Mouse (Mus musculus) hindbrain, embryonic 14.5 days (tissue): Measurements from ENCODE around the gene Dpm3. TPM values are rescaled to one million over a fixed set of nuclear protein-coding genes. Genes with fewer than 3 reads are reported as not detected.

Source experiments
- ATAC-seq: fragments of 200-750 bp; cut with Nextera tagmentation; 2 replicates; pipeline ENCODE4 v1.8.0; 2017; ENCODE audit warnings: moderate number of reproducible peaks, mild to moderate bottlenecking, moderate TSS enrichment, moderate library complexity; ENCODE audit not compliant: low FRiP score
- DNase-seq: peaks from one replicate; pipeline ENCODE4 v3.0.0-alpha.2; 2015; ENCODE audit warnings: low spot score
- H3K27ac ChIP-seq: fragments of 300-500 bp; sonication (generic); 2 replicates; pipeline ENCODE4 v1.5.1; 2014; ENCODE audit warnings: mild to moderate bottlenecking, moderate library complexity
- H3K27me3 ChIP-seq: fragments of 300-500 bp; sonication (generic); 2 replicates; pipeline ENCODE4 v1.6.1; 2014; ENCODE audit warnings: mild to moderate bottlenecking, low read length, mixed read lengths; ENCODE audit not compliant: control insufficient read depth, insufficient read depth
- H3K36me3 ChIP-seq: fragments of 300-500 bp; sonication (generic); replicated peaks from 2 replicates; pipeline ENCODE4 v1.6.1; 2014; ENCODE audit not compliant: control insufficient read depth, insufficient read depth
- H3K4me1 ChIP-seq: fragments of 300-500 bp; sonication (generic); replicated peaks from 2 replicates; pipeline ENCODE4 v1.6.1; 2014; ENCODE audit warnings: antibody characterized with exemption, low read length, mixed read lengths; ENCODE audit not compliant: control insufficient read depth, insufficient read depth
- H3K4me2 ChIP-seq: fragments of 300-500 bp; sonication (generic); replicated peaks from 2 replicates; pipeline ENCODE4 v1.6.1; 2014; ENCODE audit warnings: mild to moderate bottlenecking, moderate library complexity
- H3K4me3 ChIP-seq: fragments of 300-500 bp; sonication (generic); replicated peaks from 2 replicates; pipeline ENCODE4 v1.5.1; 2014; ENCODE audit warnings: mild to moderate bottlenecking, low read length
- H3K9ac ChIP-seq: fragments of 300-500 bp; sonication (generic); 2 replicates; pipeline ENCODE4 v1.6.1; 2014
- H3K9me3 ChIP-seq: fragments of 300-500 bp; sonication (generic); 2 replicates; pipeline ENCODE4 v1.6.1; 2016; ENCODE audit warnings: low read length; ENCODE audit not compliant: control insufficient read depth
- WGBS: fragments of 180-500 bp; shearing (Covaris S2); extraction: QIAGEN DNeasy Blood & Tissue Kit; methylation state at CpG from one replicate; pipeline ENCODE4 v1.1.7; 2014; 5-methylcytosine and 5-hydroxymethylcytosine counted together
- polyA plus RNA-seq: library from polyadenylated mRNA; unstranded; fragments of >200 nt; fragmentation: Nextera tagmentation; extraction: Ambion mirVana; gene quantifications from 2 replicates; pipeline ENCODE4 v1.2.1, GENCODE M21; 2014

Gene Dpm3
- polyA plus RNA-seq, 1 experiment from 2014 or later, result 94.4 TPM

DNA sequence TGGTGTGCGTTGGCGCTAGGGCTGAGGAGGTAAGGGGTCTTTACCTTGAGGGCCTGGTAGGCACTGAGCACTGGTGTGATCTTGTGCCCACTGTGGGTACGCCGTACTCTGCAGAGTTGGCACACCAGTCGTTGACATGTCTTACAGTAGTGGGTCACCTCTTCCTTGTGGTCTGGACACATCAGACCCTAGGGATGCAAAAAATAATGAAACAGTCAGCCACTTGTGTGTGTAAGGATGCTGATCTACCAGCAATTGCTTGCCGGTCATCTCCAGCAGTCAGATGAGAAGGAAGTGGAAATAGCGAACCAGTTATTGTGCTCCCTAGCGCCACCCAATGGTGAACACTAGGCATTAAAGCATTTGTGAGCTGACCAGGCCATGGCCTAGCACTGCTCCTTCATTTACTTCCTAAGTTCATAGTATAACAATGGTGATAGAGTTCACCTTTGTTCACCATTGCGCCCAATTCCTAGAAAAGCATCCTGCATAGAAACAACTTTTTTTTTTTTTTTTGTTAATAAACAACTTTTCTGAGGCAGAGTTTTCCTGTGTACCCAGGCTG is 16.7 kb upstream of the Dpm3 start:
- Histone ChIP-seq H3K9me3 (no peaks in the 10 kb centered on the region), H3K4me2 (peak overlapping the region; percentile 79; the same call in 1 of the 2 replicates), H3K4me3 (no peak overlapping the region), H3K27me3 (no peaks in the 10 kb centered on the region), H3K4me1 (peaks cover 21% of the 10 kb centered on the region), H3K9ac (no peak overlapping the region), H3K27ac (no peak overlapping the region), H3K36me3 (peaks cover 55% of the 10 kb centered on the region)
- ATAC-seq (no peak), DNase-seq (peak; percentile 52)
- WGBS, result 71% methylated on average over 9 of the region's 9 CpGs

DNA sequence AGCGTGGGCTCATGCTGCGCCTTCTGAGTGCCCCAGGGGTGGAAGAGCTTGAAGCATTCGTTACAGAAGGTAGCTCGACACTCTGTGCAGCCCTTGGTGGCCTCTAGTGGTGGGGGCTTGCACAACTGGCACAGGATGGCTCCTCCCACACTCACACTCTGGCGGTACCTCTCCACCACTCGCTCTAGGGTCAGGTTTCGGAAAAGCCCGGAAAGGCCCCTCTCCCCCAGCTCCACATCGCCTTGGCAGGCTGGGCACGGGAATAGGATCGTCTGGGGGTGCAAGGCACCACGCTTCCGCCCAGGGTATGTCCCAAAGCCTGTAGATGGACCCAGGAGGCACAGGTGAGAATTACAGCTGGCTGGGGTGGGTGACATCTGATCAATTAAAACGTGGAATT is 15.5 kb upstream of the Dpm3 start:
- peak overlapping the region; percentile 79 for H3K4me2 ChIP-seq
- H3K4me3 ChIP-seq, result peak overlapping the region; percentile 62
- WGBS, result 11% methylated on average over 14 of the region's 14 CpGs
- DNase-seq (no peak), ATAC-seq (no peak)
- no peaks in the 10 kb centered on the region for H3K9me3 ChIP-seq
- H3K36me3 ChIP-seq, result peaks cover 45% of the 10 kb centered on the region
- H3K9ac ChIP-seq, result peak overlapping the region; percentile 67
- H3K27ac ChIP-seq, result peak overlapping the region; percentile 94
- H3K27me3 ChIP-seq, result no peaks in the 10 kb centered on the region
- peaks cover 23% of the 10 kb centered on the region for H3K4me1 ChIP-seq

DNA sequence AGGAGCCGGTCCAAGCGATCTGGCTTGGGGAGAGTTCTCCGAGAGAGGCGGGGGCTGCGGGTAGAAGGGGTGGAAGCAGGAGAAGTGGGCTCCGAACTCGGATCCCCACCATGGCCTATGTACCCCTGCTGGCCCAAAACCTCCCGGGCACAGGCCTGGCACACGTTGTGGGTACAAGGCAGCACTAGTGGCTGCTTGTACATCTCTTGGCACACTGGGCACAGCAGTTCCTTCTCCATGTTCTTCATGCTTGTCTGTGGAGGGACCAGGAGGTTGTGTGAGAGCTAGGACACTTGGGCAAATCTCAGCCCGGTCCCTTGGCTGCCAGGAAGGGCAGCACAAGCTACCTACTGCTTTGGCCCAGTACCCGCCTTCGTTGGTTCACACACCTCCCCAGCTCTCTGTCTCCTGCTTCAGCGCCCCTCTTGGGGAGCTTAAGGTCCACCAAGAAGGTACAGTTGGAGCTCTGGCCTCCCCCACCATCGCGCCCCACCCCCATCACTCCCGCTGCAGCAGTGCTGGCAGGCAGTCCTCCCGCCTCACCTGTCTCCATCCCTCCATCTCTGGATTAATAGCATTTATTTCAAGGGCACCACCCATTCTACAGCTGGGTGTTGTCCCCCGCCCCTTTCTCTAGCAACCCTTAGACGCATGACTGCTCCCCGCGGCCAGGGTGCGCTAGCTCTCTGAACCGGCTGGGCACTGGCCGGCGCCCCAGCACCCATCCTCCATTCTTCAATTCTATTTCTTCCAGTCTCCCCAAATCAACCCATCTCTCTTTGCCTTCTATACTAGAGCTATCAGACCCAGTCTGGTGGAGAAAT is 14.8 kb upstream of the Dpm3 start:
- ATAC-seq, result peak; percentile 37
- H3K4me1 ChIP-seq, result peaks cover 23% of the 10 kb centered on the region

DNA sequence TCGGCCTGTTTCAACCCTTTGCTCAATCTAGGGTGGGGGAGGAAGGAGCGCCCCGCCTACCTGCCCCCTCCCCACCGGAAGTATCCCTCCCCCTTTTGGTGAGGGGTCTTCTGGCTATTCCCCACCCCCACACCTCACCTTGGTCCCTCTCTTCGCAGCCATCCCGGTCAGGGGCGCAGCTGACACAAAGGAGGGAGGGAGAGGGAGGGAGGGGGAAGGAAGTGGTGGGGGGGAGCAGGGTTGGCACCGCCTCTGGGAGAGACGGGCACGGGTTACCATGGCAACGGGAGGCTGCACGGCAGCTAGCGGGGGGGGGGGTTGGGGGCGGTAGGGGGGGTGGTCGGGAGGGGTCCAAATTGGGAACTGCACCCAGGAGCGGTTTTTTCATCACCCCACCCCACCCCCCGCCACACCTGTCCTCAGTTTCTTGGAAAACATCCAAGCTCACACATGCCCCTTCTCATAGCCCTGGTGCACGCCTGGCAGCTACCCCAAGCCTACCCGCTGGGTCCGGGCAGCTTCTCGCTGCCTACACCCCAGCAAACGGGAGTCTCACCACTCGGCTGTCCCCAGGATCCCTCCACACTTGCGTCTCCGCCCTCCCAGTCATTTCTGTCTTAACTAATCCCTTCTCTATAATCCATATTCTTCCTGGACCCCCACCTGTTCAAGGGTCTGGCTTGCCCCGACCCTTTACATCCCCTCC is 14.0 kb upstream of the Dpm3 start:
- H3K4me1 ChIP-seq, result peaks cover 23% of the 10 kb centered on the region
- ATAC-seq, result peak; percentile 61
- 3% methylated on average over 17 of the region's 26 CpGs for WGBS
- H3K27me3 ChIP-seq, result no peaks in the 10 kb centered on the region
- peak overlapping the region; percentile 79 for H3K4me2 ChIP-seq
- peaks cover 40% of the 10 kb centered on the region for H3K36me3 ChIP-seq
- peak overlapping the region; percentile 62 for H3K4me3 ChIP-seq
- peak overlapping the region; percentile 67 for H3K9ac ChIP-seq
- no peaks in the 10 kb centered on the region for H3K9me3 ChIP-seq
- peak; percentile 82 for DNase-seq
- peak overlapping the region; percentile 94 for H3K27ac ChIP-seq

More for the DNA sequence above, 14.8 kb upstream of the Dpm3 start:
- Histone ChIP-seq H3K27ac (peak overlapping the region; percentile 94), H3K9me3 (no peaks in the 10 kb centered on the region), H3K4me2 (peak overlapping the region; percentile 79), H3K9ac (peak overlapping the region; percentile 67), H3K27me3 (no peaks in the 10 kb centered on the region), H3K36me3 (peaks cover 43% of the 10 kb centered on the region), H3K4me3 (peak overlapping the region; percentile 62)
- 13% methylated on average over 25 of the region's 25 CpGs for WGBS
- no peak for DNase-seq

DNA sequence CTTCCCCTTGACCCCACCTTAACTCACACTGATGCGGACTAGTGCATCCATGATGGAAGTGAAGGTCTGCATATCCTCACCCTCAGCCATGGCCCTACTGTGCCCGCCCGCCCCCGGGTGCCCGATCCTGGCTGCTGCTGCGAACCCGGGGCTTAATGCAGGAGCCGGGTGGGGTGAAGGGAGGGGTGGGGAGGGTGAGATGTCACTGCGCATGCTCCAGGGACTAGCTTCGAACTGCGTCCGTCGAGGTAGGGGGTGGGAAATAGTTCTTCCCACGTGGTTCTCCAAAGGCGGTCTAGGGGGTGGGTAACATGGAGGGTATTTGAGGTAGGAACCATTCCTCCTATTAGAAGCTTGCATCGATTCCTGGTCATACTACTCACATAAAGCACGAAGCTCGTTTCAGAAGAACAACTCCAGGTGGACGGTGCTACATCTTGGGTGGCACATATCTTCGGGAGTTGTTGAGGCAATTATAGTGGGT is 13.4 kb upstream of the Dpm3 start, which contains the start of gene Krtcap2:
TSS of gene Krtcap2 (plus strand) at position 279 of the 484 bp plus-strand sequence.
- 3% methylated on average over 20 of the region's 20 CpGs for WGBS
- peak within 1 kb of the TSS; percentile 79 for H3K4me2 ChIP-seq
- peaks cover 34% of the 10 kb centered on the region for H3K36me3 ChIP-seq
- no peaks in the 10 kb centered on the region for H3K9me3 ChIP-seq
- peak; percentile 84 for DNase-seq
- H3K4me1 ChIP-seq, result peaks cover 23% of the 10 kb centered on the region
- H3K27ac ChIP-seq, result peak within 1 kb of the TSS; percentile 94
- ATAC-seq, result peak; percentile 67
- H3K9ac ChIP-seq, result peak within 1 kb of the TSS; percentile 67
- no peaks in the 10 kb centered on the region for H3K27me3 ChIP-seq
- H3K4me3 ChIP-seq, result peak within 1 kb of the TSS; percentile 62

DNA sequence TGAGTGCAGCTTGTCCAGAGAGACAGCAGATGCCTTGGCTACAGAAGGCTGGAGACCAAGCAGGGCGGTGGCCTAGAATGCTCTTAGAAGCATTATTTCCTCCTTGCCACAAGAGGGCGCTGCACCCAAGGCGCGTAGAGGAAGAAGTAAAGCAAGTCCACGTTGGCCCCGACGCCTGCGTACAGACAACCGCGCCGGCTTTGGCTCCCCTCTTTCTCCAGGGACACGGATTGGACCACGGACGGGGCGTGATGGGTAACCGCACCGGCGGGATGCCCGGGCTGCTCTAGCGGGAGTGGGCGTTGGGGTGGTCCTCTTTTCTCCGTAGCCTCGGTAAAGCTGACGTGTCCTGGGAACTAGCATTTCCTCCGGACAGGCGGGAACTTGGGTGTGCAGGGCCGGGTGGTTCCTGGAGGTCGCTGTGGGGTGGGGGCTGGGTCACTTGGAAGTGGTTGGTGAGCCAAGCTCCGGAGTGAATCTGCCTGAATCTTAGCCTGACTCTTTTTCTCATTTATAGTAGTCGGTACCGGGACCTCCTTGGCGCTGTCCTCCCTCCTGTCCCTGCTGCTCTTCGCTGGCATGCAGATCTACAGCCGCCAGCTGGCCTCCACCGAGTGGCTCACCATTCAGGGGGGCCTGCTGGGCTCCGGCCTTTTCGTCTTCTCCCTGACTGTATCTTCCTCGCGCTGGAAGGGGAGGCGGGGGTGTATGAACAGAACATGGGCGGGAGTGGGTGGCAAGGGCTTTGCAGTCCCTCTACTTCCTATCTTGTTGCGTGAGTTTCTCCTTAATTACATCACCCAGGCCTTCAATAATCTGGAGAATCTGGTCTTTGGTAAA is 12.7 kb upstream of the Dpm3 start, which contains the start of gene Trim46:
TSS of gene Trim46 (minus strand) at position 49 of the 840 bp plus-strand sequence.
- Histone ChIP-seq H3K4me2 (peak within 1 kb of the TSS; percentile 79), H3K4me1 (peaks cover 27% of the 10 kb centered on the region), H3K27me3 (no peaks in the 10 kb centered on the region), H3K27ac (peak within 1 kb of the TSS; percentile 94), H3K36me3 (peaks cover 26% of the 10 kb centered on the region), H3K9ac (peak within 1 kb of the TSS; percentile 67), H3K4me3 (peak within 1 kb of the TSS; percentile 62), H3K9me3 (no peaks in the 10 kb centered on the region)
- DNase-seq (peak; percentile 91), ATAC-seq (peak; percentile 68)
- under 1% methylated on average over 42 of the region's 42 CpGs for WGBS

DNA sequence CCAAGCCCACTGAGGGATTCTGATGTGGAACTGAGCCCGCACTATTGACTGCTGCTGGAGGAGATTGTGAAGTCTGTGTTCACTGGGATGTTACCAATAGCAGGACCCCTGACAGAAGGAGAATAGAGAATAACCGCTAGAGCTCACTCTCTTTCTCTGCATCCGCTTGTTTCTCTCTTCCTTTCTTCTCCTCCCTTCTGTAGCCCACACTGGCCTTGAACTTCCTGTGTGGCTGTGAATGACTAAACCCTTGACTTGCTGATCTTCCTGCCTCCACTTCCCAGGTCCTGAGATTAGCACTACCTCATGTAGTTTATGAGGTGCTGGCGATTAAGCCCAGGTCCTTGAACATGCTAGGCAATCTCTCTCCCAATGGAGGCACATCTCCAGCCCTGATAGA is 11.7 kb upstream of the Dpm3 start:
- no peak for DNase-seq
- Histone ChIP-seq H3K9ac (peak overlapping the region; percentile 67), H3K9me3 (no peaks in the 10 kb centered on the region), H3K4me1 (peaks cover 29% of the 10 kb centered on the region), H3K36me3 (peaks cover 16% of the 10 kb centered on the region; the same call in 1 of the 2 replicates), H3K4me2 (peak overlapping the region; percentile 79), H3K27me3 (no peaks in the 10 kb centered on the region), H3K27ac (no peak overlapping the region), H3K4me3 (0 out of 2 replicates have a peak overlapping the region, but pooled peaks have one; percentile 62)
- no peak for ATAC-seq
- WGBS, result 92% methylated on average over 4 of the region's 4 CpGs

DNA sequence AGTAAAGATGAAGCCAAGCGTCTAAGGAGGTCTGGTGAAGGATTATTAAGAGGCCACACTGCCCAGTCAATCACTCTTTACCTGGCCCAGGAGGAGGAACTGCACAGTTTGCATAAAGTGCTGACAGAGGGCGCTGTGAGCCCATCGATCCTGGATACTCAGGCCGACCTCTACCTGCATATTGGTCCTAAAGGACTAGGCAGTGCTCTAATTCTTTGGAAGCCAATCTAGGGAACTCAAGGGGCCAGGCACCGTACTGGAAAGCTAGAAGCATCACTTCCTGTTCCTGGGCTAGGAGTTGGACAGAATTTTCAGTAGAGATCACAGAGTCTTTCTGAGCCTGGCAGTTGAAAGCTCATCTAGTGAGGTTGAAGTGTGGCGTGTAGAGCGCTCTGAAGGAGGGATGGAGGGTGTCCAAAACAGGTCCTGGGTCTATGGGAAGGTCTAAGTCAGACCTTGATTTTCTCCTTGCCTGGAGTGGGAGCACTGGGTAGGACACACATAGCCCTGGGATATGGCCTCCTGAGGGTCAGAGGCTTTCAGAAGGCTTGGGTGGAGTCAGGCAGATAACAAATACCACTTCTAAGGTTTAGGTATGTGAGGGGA is 8.6 kb upstream of the Dpm3 start:
- DNase-seq, result no peak
- WGBS, result 21% methylated on average over 7 of the region's 7 CpGs
- Histone ChIP-seq H3K4me1 (peaks cover 16% of the 10 kb centered on the region), H3K27ac (no peak overlapping the region), H3K4me3 (no peak overlapping the region), H3K9me3 (no peaks in the 10 kb centered on the region), H3K27me3 (no peaks in the 10 kb centered on the region), H3K36me3 (peaks cover 12% of the 10 kb centered on the region; the same call in 1 of the 2 replicates), H3K9ac (no peak overlapping the region), H3K4me2 (no peak overlapping the region)
- no peak for ATAC-seq
